Mouse (Mus musculus): ENCODE measurements at regions not wholly inside any gene's neighbourhood (a gene's known extent, or its start where the extent isn't known, plus 50 kb on each side); places are given as distances from the start of the nearest gene placed in this dataset.

GRCm38 (mm10) chr9:32847361-32847760 is 211.3 kb downstream of the Ets1 start:
- ATAC-seq (ENCODE audit: insufficient read depth, low read depth) (no peak), DNase-seq (ENCODE audit: low spot score) (no peak)
- no peaks in the 10 kb centered on the region for H3K27me3 ChIP-seq (ENCODE audit: control insufficient read depth, insufficient read depth, low read length)
- H3K36me3 ChIP-seq (replicated peaks; ENCODE audit: control insufficient read depth, insufficient read depth, low read length): no peaks in the 10 kb centered on the region
- H3K4me2 ChIP-seq (ENCODE audit: low read depth, low read length): no peak overlapping the region
- no peak overlapping the region for H3K4me3 ChIP-seq (ENCODE audit: low read depth, low read length)
- TF ChIP-seq CTCF (IDR thresholded peaks at IDR 0.05; ENCODE audit: low read depth) (no peak), EP300 (IDR thresholded peaks at IDR 0.05; ENCODE audit: low read depth) (no peak)
- 88% methylated on average over 2 of the region's 2 CpGs for WGBS
- H3K27ac ChIP-seq (ENCODE audit: low read depth): no peak overlapping the region
- no peaks in the 10 kb centered on the region for H3K4me1 ChIP-seq (ENCODE audit: control insufficient read depth, insufficient read depth)
- no peak overlapping the region for H3K9ac ChIP-seq (replicated peaks; ENCODE audit: low read depth, low read length)
- H3K9me3 ChIP-seq (replicated peaks; ENCODE audit: control insufficient read depth, low read length): no peaks in the 10 kb centered on the region

DNA sequence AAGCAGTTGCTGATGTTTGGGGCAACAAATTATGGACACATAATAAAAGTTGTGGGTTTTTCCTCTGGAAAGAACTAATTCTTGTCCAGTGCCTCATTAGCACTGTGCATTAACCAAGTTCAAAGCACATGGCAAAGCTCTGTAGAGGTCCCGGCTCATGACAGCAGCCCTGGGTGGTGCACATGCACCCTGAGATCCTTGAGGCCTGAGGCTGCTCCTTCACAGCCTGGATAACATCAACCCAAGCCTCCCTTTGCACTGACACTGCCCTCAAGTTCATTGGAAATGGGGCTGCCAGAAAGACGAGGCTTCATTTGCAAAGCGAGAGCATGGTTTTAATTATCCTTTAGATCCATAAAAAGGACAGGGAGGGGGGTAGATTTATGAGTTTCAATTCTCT is 216.3 kb downstream of the Ets1 start:
- 74% methylated on average over 3 of the region's 3 CpGs for WGBS
- no peak for DNase-seq (ENCODE audit: low spot score)
- Histone ChIP-seq H3K4me2 (ENCODE audit: low read depth, low read length) (no peak overlapping the region), H3K4me1 (ENCODE audit: control insufficient read depth, insufficient read depth) (no peaks in the 10 kb centered on the region), H3K36me3 (replicated peaks; ENCODE audit: control insufficient read depth, insufficient read depth, low read length) (no peaks in the 10 kb centered on the region), H3K27ac (ENCODE audit: low read depth) (no peak overlapping the region), H3K9ac (replicated peaks; ENCODE audit: low read depth, low read length) (no peak overlapping the region), H3K27me3 (ENCODE audit: control insufficient read depth, insufficient read depth, low read length) (no peaks in the 10 kb centered on the region), H3K4me3 (ENCODE audit: low read depth, low read length) (no peak overlapping the region), H3K9me3 (replicated peaks; ENCODE audit: control insufficient read depth, low read length) (no peaks in the 10 kb centered on the region)
- no peak for TF ChIP-seq CTCF (IDR thresholded peaks at IDR 0.05; ENCODE audit: low read depth)
- no peak for TF ChIP-seq EP300 (IDR thresholded peaks at IDR 0.05; ENCODE audit: low read depth)
- no peak for ATAC-seq (ENCODE audit: insufficient read depth, low read depth)

DNA sequence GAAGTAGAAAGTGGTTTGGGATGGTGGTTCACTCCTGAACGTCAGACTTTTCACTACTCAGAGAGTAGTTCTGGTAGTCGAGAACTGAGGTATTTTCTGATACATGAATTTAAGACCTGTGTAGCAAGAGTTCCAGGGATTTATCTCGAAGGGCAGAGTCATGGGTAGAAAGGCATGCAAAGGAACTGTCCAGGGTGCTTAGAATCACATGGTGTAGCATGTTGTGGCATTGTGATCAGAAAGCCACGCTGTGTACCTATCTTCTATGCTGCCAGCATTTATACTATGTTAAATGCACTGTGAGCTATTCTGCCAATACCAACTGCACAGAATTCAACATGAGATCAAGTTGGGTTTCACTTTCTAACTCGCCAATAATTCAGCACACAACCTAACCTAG is 227.3 kb downstream of the Ets1 start:
- ATAC-seq (ENCODE audit: insufficient read depth, low read depth) (no peak), DNase-seq (ENCODE audit: low spot score) (peak; percentile 23)
- no peaks in the 10 kb centered on the region for H3K4me1 ChIP-seq (ENCODE audit: control insufficient read depth, insufficient read depth)

GRCm38 (mm10) chr9:32868936-32869335 is 232.9 kb downstream of the Ets1 start:
- no peak for TF ChIP-seq CTCF (IDR thresholded peaks at IDR 0.05; ENCODE audit: low read depth)
- no peak for TF ChIP-seq EP300 (IDR thresholded peaks at IDR 0.05; ENCODE audit: low read depth)
- H3K4me3 ChIP-seq (ENCODE audit: low read depth, low read length): no peak overlapping the region
- WGBS: 81% methylated on average over 8 of the region's 8 CpGs

More for the DNA sequence above, 227.3 kb downstream of the Ets1 start:
- Histone ChIP-seq H3K36me3 (replicated peaks; ENCODE audit: control insufficient read depth, insufficient read depth, low read length) (no peaks in the 10 kb centered on the region), H3K4me3 (ENCODE audit: low read depth, low read length) (no peak overlapping the region), H3K4me2 (ENCODE audit: low read depth, low read length) (no peak overlapping the region), H3K27me3 (ENCODE audit: control insufficient read depth, insufficient read depth, low read length) (no peaks in the 10 kb centered on the region), H3K27ac (ENCODE audit: low read depth) (no peak overlapping the region), H3K9me3 (replicated peaks; ENCODE audit: control insufficient read depth, low read length) (no peaks in the 10 kb centered on the region), H3K9ac (replicated peaks; ENCODE audit: low read depth, low read length) (no peak overlapping the region)
- no peak for TF ChIP-seq EP300 (IDR thresholded peaks at IDR 0.05; ENCODE audit: low read depth)
- TF ChIP-seq CTCF (IDR thresholded peaks at IDR 0.05; ENCODE audit: low read depth): no peak
- 50% methylated on average over 5 of the region's 5 CpGs for WGBS

GRCm38 (mm10) chr9:32874306-32874875 is 238.4 kb downstream of the Ets1 start:
- TF ChIP-seq CTCF (IDR thresholded peaks at IDR 0.05; ENCODE audit: low read depth): no peak
- no peak for TF ChIP-seq EP300 (IDR thresholded peaks at IDR 0.05; ENCODE audit: low read depth)
- ATAC-seq (ENCODE audit: insufficient read depth, low read depth) (no peak), DNase-seq (ENCODE audit: low spot score) (no peak)
- Histone ChIP-seq H3K4me1 (ENCODE audit: control insufficient read depth, insufficient read depth) (peaks cover 16% of the 10 kb centered on the region), H3K27ac (ENCODE audit: low read depth) (no peak overlapping the region), H3K4me3 (ENCODE audit: low read depth, low read length) (no peak overlapping the region), H3K9me3 (replicated peaks; ENCODE audit: control insufficient read depth, low read length) (no peaks in the 10 kb centered on the region), H3K4me2 (ENCODE audit: low read depth, low read length) (peak overlapping the region; percentile 36; the same call in 1 of the 2 replicates), H3K36me3 (replicated peaks; ENCODE audit: control insufficient read depth, insufficient read depth, low read length) (no peaks in the 10 kb centered on the region), H3K9ac (replicated peaks; ENCODE audit: low read depth, low read length) (no peak overlapping the region), H3K27me3 (ENCODE audit: control insufficient read depth, insufficient read depth, low read length) (no peaks in the 10 kb centered on the region)
- WGBS: 39% methylated on average over 6 of the region's 6 CpGs

More at GRCm38 (mm10) chr9:32868936-32869335, 232.9 kb downstream of the Ets1 start:
- no peaks in the 10 kb centered on the region for H3K9me3 ChIP-seq (replicated peaks; ENCODE audit: control insufficient read depth, low read length)
- H3K27ac ChIP-seq (ENCODE audit: low read depth): no peak overlapping the region
- H3K9ac ChIP-seq (replicated peaks; ENCODE audit: low read depth, low read length): no peak overlapping the region
- DNase-seq (ENCODE audit: low spot score) (no peak), ATAC-seq (ENCODE audit: insufficient read depth, low read depth) (no peak)
- no peaks in the 10 kb centered on the region for H3K36me3 ChIP-seq (replicated peaks; ENCODE audit: control insufficient read depth, insufficient read depth, low read length)
- H3K4me1 ChIP-seq (ENCODE audit: control insufficient read depth, insufficient read depth): peaks cover 3% of the 10 kb centered on the region; the same call in 1 of the 2 replicates
- H3K4me2 ChIP-seq (ENCODE audit: low read depth, low read length): no peak overlapping the region
- H3K27me3 ChIP-seq (ENCODE audit: control insufficient read depth, insufficient read depth, low read length): no peaks in the 10 kb centered on the region
